Mouse (Mus musculus) lung, postnatal 0 days (tissue): ENCODE results near the gene Abat.

ENCODE experiments used
- CTCF ChIP-seq: IDR thresholded peaks from 2 replicates; pipeline ENCODE4 v1.5.1; 2016; ENCODE audit warnings: antibody characterized with exemption, mild to moderate bottlenecking
- EP300 ChIP-seq: IDR thresholded peaks from 2 replicates; pipeline ENCODE4 v1.6.1; 2016; ENCODE audit warnings: antibody characterized with exemption, mild to moderate bottlenecking, control low read depth

DNA sequence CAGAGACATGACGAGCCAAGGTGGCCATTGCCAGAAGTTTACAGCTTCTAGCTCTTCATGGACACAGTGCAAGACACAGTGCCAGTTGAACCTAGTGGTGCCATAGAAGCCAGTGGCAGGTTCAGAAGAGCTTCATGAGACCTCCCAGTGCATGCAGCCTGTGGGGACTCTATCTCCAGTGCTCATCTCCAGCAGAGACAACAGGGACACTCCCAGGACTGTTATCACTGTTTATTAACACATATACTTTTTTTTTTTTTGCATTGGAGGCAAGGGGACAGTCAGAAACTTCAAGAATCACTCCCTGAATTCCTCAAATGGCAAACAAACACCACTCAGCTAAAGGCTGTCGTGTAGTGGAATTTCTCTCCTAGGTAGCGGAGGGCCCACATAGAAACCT, 100.2 kb downstream of the Abat start:
- TF ChIP-seq CTCF (no peak), EP300 (no peak)
